Mouse (Mus musculus): ENCODE data around the gene Zfp536. TPM values are rescaled to one million over a fixed set of nuclear protein-coding genes. Genes with fewer than 3 reads are reported as not detected.
A peak's percentile ranks its signal among the peaks of the same experiment; 100 is the strongest.

The Zfp536 gene
- polyA plus RNA-seq, 1 experiment from 2014 or later = 10.7 TPM

DNA sequence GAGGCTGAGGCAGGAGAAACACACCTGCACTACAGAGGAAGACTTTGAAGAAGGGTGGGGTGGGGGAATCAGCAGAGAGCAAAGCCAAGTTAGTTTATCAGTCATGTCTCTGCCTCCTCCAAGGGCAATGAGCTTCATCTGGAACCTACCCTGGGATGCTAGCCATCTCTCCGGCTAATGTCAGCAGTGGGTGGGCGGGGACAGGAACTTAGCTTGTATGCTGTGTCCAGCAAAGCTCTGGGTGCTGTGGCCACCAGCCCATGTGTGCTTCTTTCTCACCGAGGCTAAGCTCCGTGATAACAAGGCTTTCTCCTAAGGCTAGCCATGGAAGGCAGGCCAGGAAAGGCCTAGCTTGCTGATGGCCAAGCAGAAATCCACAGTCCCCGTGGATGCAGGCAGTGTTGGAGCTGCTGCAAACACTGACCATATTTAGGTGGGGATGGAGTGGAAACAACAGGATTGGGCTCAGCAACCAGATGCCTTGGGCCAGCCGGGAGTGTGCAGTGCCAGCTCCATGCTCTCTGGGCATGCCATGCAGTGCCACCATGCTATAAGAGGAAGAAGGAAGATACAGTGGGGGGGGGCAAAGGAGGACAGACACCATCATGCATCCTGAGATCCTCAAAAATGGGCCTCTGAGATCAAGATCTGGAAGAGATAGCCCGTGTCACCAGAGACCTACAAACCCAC is 109.6 kb downstream of the Zfp536 start:
- H3K36me3 ChIP-seq = no peaks in the 10 kb centered on the region
- ATAC-seq (ENCODE audit: borderline replicate concordance, extremely low read depth, low FRiP score, low TSS enrichment) = no peak
- H3K9me3 ChIP-seq = no peaks in the 10 kb centered on the region
- 72% methylated on average over 7 of the region's 7 CpGs for WGBS
- H3K27me3 ChIP-seq = no peaks in the 10 kb centered on the region
- H3K4me1 ChIP-seq = peaks cover 30% of the 10 kb centered on the region
- no peak overlapping the region for H3K4me3 ChIP-seq
- H3K4me2 ChIP-seq = no peak overlapping the region
- no peak overlapping the region for H3K9ac ChIP-seq
- H3K27ac ChIP-seq = no peak overlapping the region

GRCm38 (mm10) chr7:37648671-37649070 is 124.8 kb downstream of the Zfp536 start:
- no peak overlapping the region for H3K27ac ChIP-seq
- no peak overlapping the region for H3K4me2 ChIP-seq
- WGBS = 81% methylated on average over 11 of the region's 11 CpGs
- no peaks in the 10 kb centered on the region for H3K36me3 ChIP-seq
- H3K4me1 ChIP-seq = no peaks in the 10 kb centered on the region
- ATAC-seq (ENCODE audit: borderline replicate concordance, extremely low read depth, low FRiP score, low TSS enrichment) = no peak
- no peak overlapping the region for H3K4me3 ChIP-seq
- no peak overlapping the region for H3K9ac ChIP-seq
- no peaks in the 10 kb centered on the region for H3K9me3 ChIP-seq
- no peaks in the 10 kb centered on the region for H3K27me3 ChIP-seq

GRCm38 (mm10) chr7:37647917-37648615 is 125.4 kb downstream of the Zfp536 start:
- H3K4me2 ChIP-seq = no peak overlapping the region
- H3K4me3 ChIP-seq = no peak overlapping the region
- no peaks in the 10 kb centered on the region for H3K9me3 ChIP-seq
- H3K27me3 ChIP-seq = no peaks in the 10 kb centered on the region
- H3K4me1 ChIP-seq = no peaks in the 10 kb centered on the region
- H3K27ac ChIP-seq = no peak overlapping the region
- no peak overlapping the region for H3K9ac ChIP-seq
- H3K36me3 ChIP-seq = no peaks in the 10 kb centered on the region
- 85% methylated on average over 21 of the region's 21 CpGs for WGBS
- no peak for ATAC-seq (ENCODE audit: borderline replicate concordance, extremely low read depth, low FRiP score, low TSS enrichment)

DNA sequence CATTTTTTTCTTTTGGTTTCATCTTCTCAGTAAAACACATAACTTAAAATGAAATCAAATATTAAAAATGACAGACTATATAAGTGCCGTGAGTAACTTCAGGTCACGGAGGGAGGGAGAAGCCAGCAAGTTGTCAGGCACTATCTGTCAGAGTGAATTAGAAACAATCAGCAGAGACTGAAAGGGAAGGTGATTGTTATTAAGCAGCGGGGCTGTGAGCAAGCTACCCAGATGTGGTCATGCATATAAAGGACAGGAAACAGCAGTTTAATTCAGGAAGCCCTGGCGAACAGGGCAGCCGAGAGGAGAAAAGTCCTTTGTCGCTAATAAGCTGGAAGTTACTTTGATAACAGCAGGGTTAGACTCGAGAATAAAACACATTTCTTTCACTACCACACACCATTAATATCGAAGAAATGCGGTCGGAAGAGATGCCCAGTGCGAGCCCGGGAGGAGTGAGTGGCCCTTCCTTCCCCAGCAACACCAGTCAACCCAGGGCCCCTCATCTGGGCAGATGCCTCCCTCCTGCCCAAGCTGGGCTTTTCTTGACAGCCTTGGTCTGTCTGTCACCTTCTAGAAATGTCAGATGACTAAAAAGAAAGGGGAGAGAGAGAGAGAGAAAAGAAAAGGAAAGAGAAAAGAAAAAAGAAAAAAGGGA is 133.6 kb downstream of the Zfp536 start:
- H3K27me3 ChIP-seq = no peaks in the 10 kb centered on the region
- H3K36me3 ChIP-seq = no peaks in the 10 kb centered on the region
- no peak overlapping the region for H3K4me3 ChIP-seq
- WGBS = 38% methylated on average over 12 of the region's 12 CpGs
- ATAC-seq (ENCODE audit: borderline replicate concordance, extremely low read depth, low FRiP score, low TSS enrichment) = no peak
- no peak overlapping the region for H3K9ac ChIP-seq
- no peaks in the 10 kb centered on the region for H3K9me3 ChIP-seq
- H3K4me1 ChIP-seq = peaks cover 6% of the 10 kb centered on the region; the same call in 1 of the 2 replicates
- H3K4me2 ChIP-seq = no peak overlapping the region
- no peak overlapping the region for H3K27ac ChIP-seq

GRCm38 (mm10) chr7:37634812-37635211 is 138.6 kb downstream of the Zfp536 start:
- Histone ChIP-seq H3K4me1 (peaks cover 7% of the 10 kb centered on the region; the same call in 1 of the 2 replicates), H3K4me3 (no peak overlapping the region), H3K27ac (peak overlapping the region; percentile 57), H3K9me3 (no peaks in the 10 kb centered on the region), H3K9ac (no peak overlapping the region), H3K4me2 (no peak overlapping the region), H3K36me3 (no peaks in the 10 kb centered on the region), H3K27me3 (no peaks in the 10 kb centered on the region)
- peak; percentile 83; the same call in 1 of the 2 replicates for ATAC-seq (ENCODE audit: borderline replicate concordance, extremely low read depth, low FRiP score, low TSS enrichment)
- 31% methylated on average over 5 of the region's 5 CpGs for WGBS

GRCm38 (mm10) chr7:37630410-37630809 is 143.0 kb downstream of the Zfp536 start:
- no peak overlapping the region for H3K9ac ChIP-seq
- H3K27me3 ChIP-seq = 0 out of 2 replicates have a peak, but pooled peaks cover 3% of the 10 kb centered on the region
- H3K36me3 ChIP-seq = no peaks in the 10 kb centered on the region
- H3K4me2 ChIP-seq = no peak overlapping the region
- H3K4me1 ChIP-seq = peaks cover 6% of the 10 kb centered on the region; the same call in 1 of the 2 replicates
- H3K4me3 ChIP-seq = no peak overlapping the region
- H3K27ac ChIP-seq = no peak overlapping the region
- WGBS = 73% methylated on average over 7 of the region's 7 CpGs
- no peak for ATAC-seq (ENCODE audit: borderline replicate concordance, extremely low read depth, low FRiP score, low TSS enrichment)
- no peaks in the 10 kb centered on the region for H3K9me3 ChIP-seq

DNA sequence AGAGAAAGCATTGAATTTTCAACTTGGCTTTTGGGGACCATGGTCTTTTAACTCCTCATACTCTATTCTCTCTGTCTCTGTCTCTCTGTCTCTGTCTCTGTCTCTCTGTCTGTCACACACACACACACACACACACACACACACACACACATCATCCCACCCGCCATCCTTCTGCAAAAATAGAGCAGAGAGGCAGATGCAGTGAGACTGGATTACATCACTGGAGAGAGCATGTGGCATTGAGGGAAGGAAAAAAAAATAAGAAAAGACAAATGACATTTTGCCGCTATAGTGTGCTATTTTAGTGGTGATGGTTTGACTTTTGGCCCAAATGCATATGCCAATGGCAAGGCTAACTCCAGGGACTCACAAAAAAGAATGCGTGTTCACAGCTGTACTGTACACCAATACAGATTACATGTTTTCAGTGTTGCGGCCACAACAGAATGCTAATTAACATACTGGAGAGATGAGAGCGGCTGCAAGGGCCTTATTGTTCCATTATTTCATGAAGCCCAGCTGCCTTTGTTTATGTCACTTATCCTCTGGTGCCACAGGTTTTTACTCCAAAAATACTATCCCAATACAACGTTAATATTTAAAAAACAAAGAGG is 145.4 kb downstream of the Zfp536 start:
- H3K27ac ChIP-seq = no peak overlapping the region
- H3K27me3 ChIP-seq = peaks cover 13% of the 10 kb centered on the region; the same call in 1 of the 2 replicates
- H3K36me3 ChIP-seq = no peaks in the 10 kb centered on the region
- 66% methylated on average over 6 of the region's 6 CpGs for WGBS
- no peaks in the 10 kb centered on the region for H3K9me3 ChIP-seq
- no peak for ATAC-seq (ENCODE audit: borderline replicate concordance, extremely low read depth, low FRiP score, low TSS enrichment)
- H3K4me3 ChIP-seq = no peak overlapping the region
- H3K4me2 ChIP-seq = no peak overlapping the region
- peaks cover 10% of the 10 kb centered on the region; the same call in 1 of the 2 replicates for H3K4me1 ChIP-seq
- no peak overlapping the region for H3K9ac ChIP-seq

DNA sequence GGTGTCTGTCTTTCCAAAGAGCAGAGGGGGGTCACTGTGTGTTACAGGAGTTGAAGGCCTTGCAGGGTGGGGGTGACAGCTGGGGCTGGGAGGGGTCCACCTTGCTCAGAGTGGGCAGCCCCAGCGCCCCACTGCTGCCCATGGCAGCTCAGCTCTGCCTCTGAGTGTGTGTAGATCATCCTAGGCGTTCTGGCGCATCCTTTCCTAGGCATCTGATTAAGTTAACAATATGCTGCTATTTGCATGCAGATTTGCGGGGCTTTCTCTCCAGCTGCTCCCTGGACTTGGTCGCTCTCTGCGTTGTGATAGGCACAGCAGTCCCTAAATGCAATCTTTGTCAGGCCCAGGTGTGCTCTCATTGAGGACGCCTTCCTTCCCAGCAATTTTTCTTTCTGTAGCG is 147.7 kb downstream of the Zfp536 start:
- H3K4me3 ChIP-seq = no peak overlapping the region
- H3K9me3 ChIP-seq = no peaks in the 10 kb centered on the region
- H3K36me3 ChIP-seq = no peaks in the 10 kb centered on the region
- H3K4me2 ChIP-seq = no peak overlapping the region
- peaks cover 18% of the 10 kb centered on the region; the same call in 1 of the 2 replicates for H3K27me3 ChIP-seq
- no peak overlapping the region for H3K9ac ChIP-seq
- peaks cover 10% of the 10 kb centered on the region; the same call in 1 of the 2 replicates for H3K4me1 ChIP-seq
- no peak overlapping the region for H3K27ac ChIP-seq
- ATAC-seq (ENCODE audit: borderline replicate concordance, extremely low read depth, low FRiP score, low TSS enrichment) = no peak
- WGBS = 66% methylated on average over 8 of the region's 8 CpGs

- ATAC-seq (ENCODE audit: borderline replicate concordance, extremely low read depth, low FRiP score, low TSS enrichment) = peak; percentile 55; the same call in 1 of the 2 replicates
- Histone ChIP-seq H3K4me1 (peaks cover 10% of the 10 kb centered on the region; the same call in 1 of the 2 replicates), H3K9ac (peak overlapping the region; percentile 36)
These were observed 148.6 kb downstream of the Zfp536 start for GRCm38 (mm10) chr7:37624759-37625340.

GRCm38 (mm10) chr7:37623903-37624758 is 149.3 kb downstream of the Zfp536 start:
- peak overlapping the region; percentile 36 for H3K9ac ChIP-seq
- no peaks in the 10 kb centered on the region for H3K9me3 ChIP-seq
- 1% methylated on average over 61 of the region's 62 CpGs for WGBS
- H3K4me1 ChIP-seq = peaks cover 10% of the 10 kb centered on the region; the same call in 1 of the 2 replicates
- ATAC-seq (ENCODE audit: borderline replicate concordance, extremely low read depth, low FRiP score, low TSS enrichment) = peak; percentile 67
- H3K27me3 ChIP-seq = peaks cover 18% of the 10 kb centered on the region; the same call in 1 of the 2 replicates
- peak overlapping the region; percentile 92 for H3K4me2 ChIP-seq
- H3K27ac ChIP-seq = no peak overlapping the region
- no peaks in the 10 kb centered on the region for H3K36me3 ChIP-seq
- peak overlapping the region; percentile 48 for H3K4me3 ChIP-seq

More at GRCm38 (mm10) chr7:37624759-37625340, 148.6 kb downstream of the Zfp536 start:
- Histone ChIP-seq H3K4me2 (peak overlapping the region; percentile 92), H3K27ac (no peak overlapping the region), H3K4me3 (peak overlapping the region; percentile 48), H3K27me3 (peaks cover 18% of the 10 kb centered on the region; the same call in 1 of the 2 replicates), H3K9me3 (no peaks in the 10 kb centered on the region), H3K36me3 (no peaks in the 10 kb centered on the region)
- 9% methylated on average over 20 of the region's 20 CpGs for WGBS
